Mouse (Mus musculus): ENCODE results near the gene Ccdc92b.

Ccdc92b gene

DNA sequence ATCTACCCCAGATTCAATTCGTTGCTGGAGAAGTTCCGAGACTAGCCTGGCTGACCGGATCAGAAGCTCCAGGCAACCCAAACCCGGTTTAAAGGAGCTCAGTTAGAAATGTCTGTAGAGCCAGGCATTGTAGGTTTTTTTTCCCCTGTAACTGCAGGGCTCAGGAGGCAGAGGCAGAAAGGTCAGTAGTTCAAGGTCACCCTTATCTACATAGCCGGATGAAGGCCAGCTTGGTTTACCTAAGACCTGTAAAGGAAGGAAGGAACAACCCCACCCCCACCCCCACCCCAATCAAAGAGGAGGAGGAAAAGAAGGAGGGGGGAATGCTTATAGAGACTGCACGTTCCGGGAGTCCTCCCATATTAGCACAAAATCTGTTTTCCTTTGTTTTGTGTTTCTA is 8.0 kb upstream of the Ccdc92b start:
- no peak for DNase-seq (ENCODE audit: low spot score in 2 of 2)

DNA sequence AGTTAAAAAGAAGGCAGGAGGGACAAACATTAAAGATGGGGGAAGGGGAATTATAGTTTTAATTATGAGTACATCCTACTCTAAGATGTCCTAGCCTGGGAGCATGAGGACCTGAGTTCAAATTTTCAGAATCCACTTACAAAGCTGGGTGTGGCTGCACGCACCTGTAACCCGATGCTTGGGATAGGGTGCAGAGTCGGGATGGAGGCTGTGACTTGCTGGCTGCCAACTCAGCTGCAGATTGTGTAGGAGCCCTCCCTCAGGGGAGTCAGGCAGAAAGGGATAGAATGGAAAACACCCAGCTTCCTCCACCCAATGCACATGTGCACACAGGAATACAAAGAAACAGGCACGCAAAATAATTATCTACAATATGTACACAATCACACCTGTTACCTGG is 6.0 kb upstream of the Ccdc92b start:
- no peak for DNase-seq (ENCODE audit: low spot score in 2 of 2)

DNA sequence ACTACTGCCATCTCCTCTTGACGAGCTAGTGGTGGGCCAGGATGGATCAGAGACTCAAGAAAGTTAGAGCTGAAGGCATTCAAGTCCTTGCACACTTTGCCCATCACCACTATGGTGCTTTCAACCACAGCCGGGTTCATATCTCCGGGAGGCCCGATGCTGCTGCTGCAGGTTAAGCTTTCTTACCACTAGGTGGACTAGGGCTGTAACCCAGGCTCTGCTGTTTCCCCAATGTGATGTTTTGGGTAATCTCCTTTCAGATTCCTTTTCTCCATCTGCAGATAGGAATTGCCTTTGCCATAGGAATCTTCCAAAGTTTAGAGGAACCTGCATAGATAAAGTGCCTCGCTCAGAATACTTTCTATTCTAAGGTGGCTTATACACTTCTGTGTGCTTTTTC is 3.8 kb upstream of the Ccdc92b start:
- DNase-seq (ENCODE audit: low spot score in 2 of 2): no peak

DNA sequence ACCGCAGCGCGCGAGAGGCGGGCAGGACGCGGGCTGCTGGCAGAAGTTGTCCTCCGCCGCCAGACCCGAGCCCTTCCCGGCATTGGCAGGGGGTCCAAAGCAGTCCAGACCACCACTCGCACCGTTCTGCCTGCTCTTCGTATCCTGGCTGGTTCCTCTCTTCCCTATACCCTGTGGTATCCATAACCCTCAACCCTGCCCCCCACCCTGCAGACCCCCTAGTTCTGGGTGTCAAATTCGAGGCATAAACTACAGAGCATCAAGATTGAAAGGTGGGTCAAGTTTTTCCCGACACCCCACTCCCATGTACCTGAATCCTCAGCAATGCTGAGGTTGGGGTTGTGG is 523 bp downstream of the Ccdc92b start:
- DNase-seq (ENCODE audit: low spot score in 2 of 2): no peak

DNA sequence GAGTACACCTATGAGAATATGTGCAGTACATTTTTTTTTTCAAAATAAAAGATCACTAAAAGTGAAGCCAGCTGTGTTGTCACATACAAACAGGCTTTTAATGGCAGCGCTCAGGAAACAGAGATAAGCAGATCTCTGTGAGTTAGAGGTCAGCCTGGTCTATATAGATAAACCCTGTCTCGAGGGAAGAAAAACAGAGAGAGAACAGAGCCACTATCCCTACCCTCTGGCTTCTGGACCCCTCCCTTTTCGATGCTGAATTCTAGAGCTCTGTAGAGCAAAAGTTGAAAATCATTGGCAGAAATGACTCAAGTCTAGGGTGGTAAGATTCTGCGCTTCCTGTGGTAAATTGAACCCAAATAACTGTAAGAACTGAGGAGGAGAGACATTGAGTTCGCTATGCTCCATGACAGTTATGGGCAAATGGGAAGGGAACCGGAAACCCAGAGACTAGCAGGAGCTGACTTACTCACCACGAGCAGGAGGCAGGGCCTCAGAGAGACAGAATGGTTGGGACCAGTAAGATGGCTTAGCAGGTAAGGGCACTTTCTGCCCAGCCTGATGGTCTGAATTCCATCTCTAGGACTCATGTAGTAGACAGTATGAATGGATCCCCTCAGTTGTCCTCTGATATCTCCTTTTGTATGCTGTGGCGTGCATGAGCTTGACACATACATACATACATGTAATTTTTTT is 2.7 kb downstream of the Ccdc92b start:
- no peak for DNase-seq (ENCODE audit: low spot score in 2 of 2)

DNA sequence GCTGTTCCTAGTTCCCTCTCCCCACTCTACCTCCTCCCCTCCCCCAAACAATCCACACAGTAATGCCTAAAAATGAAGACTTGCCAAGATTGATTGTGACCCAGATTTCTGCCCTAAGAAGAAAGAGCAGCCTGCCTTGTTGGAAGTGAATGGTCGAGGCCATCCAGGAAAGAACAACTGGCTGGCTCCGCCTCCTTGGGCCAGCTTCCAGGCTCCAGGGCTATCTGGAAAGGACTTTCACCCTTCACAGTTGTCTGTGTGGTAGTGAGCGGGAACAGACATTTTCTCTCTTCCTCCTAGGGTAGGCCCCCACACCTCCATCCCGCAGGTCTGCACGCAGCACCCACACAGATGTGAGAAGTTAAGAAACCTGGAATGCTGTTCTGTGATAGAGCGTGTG is 4.3 kb downstream of the Ccdc92b start:
- no peak for DNase-seq (ENCODE audit: low spot score in 2 of 2)

DNA sequence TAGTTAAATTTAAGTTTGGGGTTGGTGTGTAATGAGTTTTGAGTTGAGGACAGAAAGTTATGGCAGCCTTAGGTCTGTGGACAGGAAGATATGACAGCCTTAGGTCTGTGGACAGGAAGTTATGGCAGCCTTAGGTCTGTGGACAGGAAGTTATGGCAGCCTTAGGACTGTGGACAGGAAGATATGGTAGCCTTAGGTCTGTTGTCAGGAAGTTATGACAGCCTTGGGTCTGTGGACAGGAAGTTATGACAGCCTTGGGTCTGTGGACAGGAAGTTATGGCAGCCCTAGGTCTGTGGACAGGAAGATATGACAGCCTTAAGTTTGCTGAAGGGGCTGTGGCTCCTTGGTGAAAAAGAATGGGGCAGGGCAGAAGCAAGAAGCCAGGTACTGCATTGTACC is 5.9 kb downstream of the Ccdc92b start:
- DNase-seq (ENCODE audit: low spot score in 2 of 2): no peak

DNA sequence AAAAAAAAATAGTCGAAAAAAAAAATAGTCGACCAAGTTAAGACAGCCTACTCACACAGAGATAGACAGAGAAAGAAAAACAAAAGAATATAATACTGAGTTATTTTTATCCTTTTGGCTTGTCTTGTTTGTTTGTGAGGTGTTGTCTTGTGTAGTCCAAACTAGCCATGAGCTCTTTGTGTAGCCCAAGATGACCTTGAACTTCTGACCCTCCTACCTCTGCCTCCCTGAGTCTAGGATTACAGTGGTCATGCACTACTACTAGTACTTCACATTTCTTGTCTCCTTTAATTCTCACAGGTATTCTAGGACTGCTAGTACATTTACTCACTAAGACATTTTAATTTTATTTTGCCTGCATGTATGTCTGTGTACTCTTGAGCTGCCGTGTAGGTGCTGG is 8.1 kb downstream of the Ccdc92b start:
- no peak for DNase-seq (ENCODE audit: low spot score in 2 of 2)

DNA sequence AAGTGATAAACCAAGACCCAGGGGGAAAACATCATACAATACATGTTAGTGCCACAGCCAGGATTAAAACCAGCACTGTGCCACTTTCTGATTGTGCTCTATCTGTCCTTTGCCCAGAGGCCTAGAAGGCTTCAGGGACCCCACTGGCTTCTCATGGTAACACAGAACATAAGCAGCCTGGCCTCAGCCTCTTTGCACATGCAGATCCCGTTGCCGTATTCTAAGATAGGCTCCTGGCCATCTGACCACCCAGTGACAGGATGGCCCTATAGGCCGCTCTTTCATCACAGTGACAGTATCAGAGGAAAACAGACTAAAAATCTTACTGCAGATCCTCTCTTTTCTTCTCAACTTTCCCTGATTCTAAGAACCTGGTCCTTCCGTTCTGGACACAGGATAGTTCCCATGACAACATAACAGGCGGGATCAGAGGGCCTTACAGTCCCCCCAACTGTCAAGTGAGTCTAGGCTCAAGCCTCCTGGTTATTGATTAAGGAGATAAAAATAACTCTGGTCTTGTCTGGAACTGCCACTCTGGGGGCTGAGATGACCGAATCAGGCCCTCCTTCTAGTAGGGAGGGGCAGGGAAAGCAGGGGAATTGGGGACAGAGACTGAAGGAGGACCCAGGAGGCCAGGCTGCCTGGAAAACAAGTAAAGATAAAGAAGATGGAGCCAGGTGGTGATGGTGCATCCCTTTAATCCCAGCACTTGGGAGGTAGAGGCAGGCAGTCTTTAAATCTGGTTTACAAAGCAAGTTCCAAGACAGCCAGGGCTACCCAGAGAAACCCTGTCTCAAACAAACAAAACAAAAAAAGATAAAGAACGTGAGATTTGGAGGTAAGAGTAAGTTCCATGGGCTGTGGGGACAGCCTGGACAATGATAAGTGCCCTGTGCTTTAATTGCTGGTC is 12.7 kb downstream of the Ccdc92b start:
- DNase-seq (ENCODE audit: low spot score in 2 of 2): no peak

DNA sequence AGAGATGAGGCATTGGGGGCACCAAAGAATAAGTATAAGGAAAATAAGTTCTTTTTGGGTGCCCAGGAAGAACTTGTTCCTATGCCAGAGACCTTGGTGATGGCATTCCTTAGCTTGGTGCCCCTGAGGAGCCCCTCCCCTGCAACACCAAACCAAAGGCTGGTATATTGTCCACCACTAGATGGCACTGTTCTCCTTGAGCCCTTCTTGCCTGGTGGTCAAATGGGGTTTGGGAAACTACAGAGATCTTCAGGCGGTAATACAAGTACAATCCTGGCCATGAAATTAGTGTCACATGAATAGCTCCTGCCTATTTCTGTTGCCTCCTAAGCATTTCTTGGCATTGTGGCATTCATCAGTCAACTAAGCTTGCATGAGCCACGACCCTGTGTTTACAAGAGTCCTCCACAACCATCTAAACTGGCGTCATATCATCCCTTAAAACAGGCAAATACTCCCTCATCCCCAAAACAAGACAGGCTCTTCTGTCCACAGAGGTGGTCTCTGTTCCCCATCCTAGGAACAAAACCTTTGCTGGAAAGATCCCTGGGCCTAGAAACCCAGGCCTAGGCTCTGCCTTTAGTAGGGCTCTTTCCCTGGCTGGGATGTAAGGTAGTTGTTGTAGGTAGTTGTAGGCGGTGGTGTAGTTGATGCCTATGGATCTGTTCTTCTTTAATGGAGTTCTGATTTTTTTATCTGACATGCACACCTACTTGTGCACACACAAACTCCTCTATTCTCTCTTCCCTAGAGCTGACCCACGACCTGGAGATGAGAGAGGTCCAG is 15.3 kb downstream of the Ccdc92b start:
- DNase-seq (ENCODE audit: low spot score in 2 of 2): peak; percentile 43 to 77

DNA sequence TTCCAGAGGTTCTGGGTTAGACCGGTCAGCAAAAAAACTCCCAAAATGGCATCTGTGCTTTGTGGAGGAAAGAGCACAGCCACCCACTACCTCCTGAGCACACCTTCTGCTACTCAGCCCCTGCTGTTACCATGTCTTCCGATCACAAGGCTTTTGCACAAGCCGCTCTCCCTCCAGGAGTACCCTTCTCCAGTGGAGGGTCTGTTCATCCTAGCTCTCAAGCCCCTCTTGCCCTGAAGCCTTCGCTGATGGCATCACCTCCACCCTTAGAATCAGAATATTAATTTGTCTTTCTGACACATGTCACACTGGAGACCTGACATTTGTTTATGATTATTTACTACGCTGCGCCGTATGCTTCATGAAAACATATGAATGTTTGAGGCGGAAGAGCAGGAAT is 18.1 kb downstream of the Ccdc92b start:
- DNase-seq (ENCODE audit: low spot score in 2 of 2): no peak

DNA sequence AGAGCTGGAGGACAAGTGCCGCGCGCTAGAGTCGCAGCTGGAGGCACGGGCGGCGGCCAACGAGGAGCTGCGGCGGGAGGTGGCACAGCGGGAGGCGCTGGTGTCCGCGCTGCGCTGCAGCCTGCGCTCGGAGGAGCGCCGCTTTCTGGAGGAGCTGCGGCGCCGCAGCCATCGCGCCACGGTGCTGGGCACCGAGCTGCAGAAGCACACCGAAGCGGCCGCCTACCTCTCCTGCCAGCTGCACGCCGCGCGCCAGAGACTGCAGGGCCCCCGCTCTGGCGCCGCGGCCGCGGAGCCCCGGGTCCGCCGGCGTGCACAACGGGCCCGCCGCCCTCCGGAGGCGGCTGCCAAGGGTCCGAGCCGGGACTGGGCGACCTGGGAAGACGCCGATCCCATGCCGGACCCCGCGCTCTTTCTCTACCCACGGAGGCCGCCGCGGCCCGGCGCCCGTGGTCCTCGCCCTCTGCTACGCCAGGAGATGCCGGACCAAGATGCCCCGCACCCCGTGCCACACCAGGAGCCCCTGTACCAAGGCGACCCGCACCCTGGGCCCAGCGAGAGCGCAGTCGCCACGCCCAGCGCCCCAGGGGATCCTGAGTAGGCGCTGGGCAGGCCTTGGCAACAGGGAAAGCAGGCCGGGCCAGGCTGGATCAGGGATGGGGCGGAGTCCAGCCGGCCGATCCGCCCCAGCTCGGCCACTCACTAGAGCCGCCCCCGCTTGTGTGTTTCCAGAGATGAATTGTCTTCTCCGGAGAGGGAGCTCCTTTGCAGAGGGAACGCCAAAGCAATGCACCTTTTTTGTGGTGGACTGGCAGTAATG is 18.8 kb downstream of the Ccdc92b start:
- DNase-seq (ENCODE audit: low spot score in 2 of 2): peak; percentile 41 to 67

DNA sequence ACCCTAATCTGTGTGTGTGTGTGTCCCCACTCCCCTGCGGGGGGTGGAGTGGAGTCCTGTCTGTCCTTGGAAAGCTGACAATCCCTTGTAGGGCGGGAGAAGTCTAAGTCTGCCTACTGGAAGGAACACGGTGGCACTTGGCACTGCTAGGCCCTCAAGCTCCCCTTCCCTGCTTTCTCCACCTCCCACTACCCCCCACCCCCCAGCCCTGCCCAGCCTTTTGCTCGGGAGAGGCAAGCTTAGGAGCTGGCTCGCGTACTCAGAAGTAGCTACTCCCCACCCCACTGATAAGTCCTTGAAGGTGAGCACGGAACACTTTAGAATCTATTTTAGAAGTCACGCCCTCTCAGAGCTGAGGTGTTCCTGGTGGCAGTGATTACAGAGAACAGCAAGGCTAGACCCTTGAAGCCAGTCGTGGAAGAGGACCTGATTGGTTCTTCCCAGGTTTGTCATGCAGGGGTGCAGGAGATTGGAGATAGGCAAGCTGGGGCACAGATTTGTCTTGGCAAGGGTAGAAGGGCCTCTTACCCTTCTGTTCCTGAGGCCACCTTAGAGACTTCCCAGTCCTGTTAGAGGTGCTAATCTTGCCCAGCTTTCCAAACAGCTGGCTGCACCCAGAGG is 19.5 kb downstream of the Ccdc92b start:
- DNase-seq (ENCODE audit: low spot score in 2 of 2): no peak

DNA sequence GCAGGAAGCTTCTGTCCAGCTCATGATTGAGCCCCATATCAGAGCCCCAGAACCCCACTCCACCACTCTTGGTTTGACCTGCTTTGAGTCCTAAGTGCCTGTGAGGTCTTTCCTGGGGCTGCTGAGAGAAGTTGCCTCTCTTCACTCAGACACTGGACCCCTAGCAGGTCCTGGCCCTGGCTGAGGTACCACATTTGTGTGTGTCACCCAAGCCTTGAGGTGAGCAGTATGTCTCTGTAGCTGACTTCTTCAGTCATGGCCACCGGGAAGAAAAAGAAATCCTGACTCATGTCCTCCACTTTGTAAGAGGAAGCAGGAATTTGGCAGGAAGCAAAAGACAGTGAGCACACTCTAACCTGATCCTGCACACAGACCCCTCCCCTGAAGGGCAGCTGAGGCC is 20.2 kb downstream of the Ccdc92b start:
- DNase-seq (ENCODE audit: low spot score in 2 of 2): no peak

DNA sequence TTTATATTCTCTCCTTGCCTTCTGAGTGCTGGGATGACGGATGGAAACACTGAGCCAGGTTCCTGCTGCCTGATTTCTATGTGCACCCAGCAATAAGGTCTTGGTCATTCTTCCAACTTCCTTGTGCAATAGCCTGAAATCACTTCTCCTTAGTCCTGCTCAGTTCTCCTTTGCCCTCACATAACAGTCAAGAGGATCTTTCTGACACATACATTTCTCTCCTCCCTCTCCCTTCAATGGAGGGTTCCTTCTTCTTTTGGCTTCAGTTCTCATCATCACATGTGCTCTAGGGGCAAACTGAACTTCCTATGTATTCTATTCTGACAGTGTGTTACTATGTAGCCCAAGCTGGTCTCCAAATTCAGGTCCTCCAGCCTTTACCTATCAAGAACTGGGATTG is 28.6 kb downstream of the Ccdc92b start:
- DNase-seq (ENCODE audit: low spot score in 2 of 2): no peak

DNA sequence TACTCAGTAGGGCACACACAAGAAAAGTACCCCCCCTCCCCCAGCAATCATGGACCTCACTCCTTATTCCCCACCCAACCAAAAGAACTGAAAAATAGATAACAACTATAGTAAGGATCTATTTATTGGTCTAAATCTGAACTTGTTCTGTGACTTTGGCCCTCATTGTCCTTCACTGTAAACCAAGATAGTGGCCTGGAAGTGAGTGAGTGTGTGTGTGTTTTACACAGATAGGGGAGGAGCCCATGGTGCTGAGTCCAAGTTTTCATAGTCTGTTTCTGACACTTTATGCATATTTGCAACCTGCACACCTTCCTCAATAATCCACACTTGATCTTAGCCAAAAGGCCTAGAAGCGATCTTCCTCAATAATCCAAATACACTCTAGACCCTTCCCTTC is 29.3 kb downstream of the Ccdc92b start:
- DNase-seq (ENCODE audit: low spot score in 2 of 2): no peak

DNA sequence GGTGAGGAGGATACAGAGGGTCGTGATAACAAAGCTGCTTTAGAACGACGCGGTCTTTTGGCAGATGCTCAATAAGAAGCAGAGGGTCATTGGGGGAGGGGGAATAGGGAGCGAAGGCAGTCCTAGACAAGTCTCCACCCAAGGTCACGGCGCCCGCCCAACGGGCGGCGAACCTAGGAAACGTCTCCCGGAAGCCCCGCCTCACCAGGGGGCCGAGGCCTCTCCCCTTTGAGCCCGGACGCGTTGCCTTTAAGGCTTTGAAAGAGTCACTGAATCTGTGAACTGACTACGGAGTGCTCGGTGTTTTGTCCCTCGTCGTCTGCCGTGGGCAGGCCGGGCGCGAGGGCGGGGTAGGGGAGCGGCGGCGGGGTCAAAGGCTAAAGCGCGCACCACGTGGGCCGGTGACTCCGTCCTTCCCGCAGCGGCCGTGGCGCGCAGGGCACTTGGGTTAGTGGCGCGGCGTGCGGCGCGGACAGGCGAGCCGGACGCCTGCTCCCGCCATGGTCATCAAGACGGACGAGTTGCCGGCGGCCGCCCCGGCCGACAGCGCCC is 29.8 kb downstream of the Ccdc92b start, which contains the start of gene Cluh:
TSS of gene Cluh (plus strand) at position 401 of the 552 bp plus-strand sequence.
- peak; percentile 94 to 96 for DNase-seq (ENCODE audit: low spot score in 2 of 2)

DNA sequence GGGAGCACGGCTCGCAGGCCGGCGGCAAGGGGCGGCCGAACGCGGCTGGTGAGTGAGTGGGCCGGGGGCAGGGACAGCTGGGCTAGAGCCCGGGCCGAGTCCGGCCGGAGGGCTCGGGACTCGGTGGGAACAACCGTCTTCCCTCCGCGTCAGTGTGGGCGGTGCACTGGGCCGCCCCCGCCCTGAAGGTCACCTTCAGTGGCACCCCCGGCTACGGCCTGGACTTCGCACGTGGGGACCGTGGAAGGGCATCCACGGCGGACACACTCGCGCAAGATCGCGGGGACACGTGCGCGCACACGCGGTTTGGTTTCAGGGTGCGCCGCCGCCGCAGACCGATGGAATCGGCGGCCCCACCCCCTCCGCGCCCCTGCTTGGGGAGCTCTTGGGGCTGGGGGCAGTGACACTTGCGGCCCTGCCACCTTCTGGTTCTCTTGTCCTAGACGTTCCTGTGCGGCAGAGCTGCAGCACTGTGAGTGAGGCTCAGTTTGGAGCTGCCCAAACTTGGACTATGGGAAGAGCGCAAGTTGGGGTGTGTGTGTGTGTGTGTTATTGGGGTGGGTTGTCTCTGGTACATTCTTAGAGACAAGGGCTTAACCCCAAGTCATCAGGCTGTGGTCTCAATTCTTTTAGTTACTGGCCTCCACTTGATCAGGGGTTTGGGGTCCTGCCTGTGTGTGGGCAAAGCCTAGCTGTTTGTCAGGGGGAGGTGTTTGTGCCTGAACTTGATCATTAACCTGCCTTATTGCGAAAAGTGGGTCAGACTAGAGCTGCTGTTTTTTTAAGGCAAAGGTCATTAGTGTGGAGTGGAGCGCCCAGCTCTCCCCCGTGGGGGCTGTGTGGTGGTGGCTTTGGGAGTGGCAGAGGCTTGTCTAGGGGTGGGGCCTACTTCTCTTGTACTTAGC is 30.5 kb downstream of the Ccdc92b start:
- peak; percentile 12 to 37 for DNase-seq (ENCODE audit: low spot score in 2 of 2)

DNA sequence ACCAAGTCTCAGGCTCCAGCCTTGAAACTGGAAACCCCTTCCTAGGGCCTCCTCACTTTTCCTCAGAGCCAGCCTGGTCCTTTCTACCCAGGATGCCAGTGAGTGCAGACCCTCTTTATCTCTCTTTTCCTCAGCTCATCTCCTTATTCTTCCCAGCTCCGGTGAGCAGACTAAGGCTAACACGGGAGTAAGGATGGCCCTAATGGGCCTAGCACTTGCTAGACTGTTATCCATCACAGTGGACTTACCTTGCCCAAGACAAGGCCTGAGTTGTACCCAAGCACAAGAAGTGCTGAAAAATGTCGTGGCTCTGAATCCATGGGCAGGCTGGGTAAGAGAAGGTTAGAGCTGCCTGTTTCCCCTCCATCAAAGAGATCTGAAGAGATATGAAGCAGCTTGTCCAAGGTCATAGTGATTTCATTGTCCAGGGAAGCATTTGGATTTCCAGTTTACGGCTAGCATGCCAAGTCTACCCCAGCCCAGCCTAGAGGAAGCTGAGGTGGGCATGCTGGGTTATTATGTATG is 31.2 kb downstream of the Ccdc92b start:
- DNase-seq (ENCODE audit: low spot score in 2 of 2): no peak

DNA sequence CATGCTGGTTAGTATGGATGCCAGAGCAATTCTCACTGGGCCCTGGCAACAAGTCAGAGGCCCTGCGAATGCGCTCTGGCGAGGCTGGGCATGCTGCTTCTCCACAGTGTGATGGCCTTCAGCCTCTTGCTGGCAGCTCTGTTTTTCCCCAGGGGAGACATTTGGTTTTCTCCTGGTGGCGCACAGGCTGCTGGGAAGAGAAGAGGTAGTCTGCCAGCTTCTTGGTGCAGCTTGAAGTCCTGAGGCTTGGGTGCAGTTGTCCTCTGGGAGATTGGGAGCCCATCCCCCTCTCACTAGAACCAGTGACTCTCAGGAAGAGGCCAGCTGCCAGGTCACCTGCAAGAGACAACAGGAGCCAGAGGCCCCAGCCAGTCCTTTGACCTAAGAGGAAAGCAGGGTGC is 33.4 kb downstream of the Ccdc92b start:
- DNase-seq (ENCODE audit: low spot score in 2 of 2): no peak

All from thymus, postnatal 10 days (tissue).